Mouse (Mus musculus) forebrain, embryonic 16.5 days (tissue): Measurements from ENCODE around the gene Trap1a. TPM values are rescaled to one million over a fixed set of nuclear protein-coding genes. Genes with fewer than 3 reads are reported as not detected.

Experiments
- ATAC-seq: fragments of 200-750 bp; cut with Nextera tagmentation; 2 replicates; pipeline ENCODE4 v1.8.0; 2017; ENCODE audit warnings: mild to moderate bottlenecking, moderate library complexity
- H3K27ac ChIP-seq: fragments of 300-500 bp; sonication (generic); 2 replicates; pipeline ENCODE4 v1.5.1; 2014; ENCODE audit warnings: low read length, control low read depth
- H3K27me3 ChIP-seq: fragments of 300-500 bp; sonication (generic); replicated peaks from 2 replicates; pipeline ENCODE4 v1.6.1; 2014; ENCODE audit warnings: low read length; ENCODE audit not compliant: control insufficient read depth, insufficient read depth
- H3K36me3 ChIP-seq: fragments of 300-500 bp; sonication (generic); 2 replicates; pipeline ENCODE4 v1.6.1; 2014; ENCODE audit not compliant: control insufficient read depth, insufficient read depth
- H3K4me1 ChIP-seq: fragments of 300-500 bp; sonication (generic); replicated peaks from 2 replicates; pipeline ENCODE4 v1.6.1; 2014; ENCODE audit warnings: low read length; ENCODE audit not compliant: control insufficient read depth, insufficient read depth
- H3K4me2 ChIP-seq: fragments of 300-500 bp; sonication (generic); 2 replicates; pipeline ENCODE4 v1.6.1; 2014; ENCODE audit warnings: mild to moderate bottlenecking, low read length, control low read depth
- H3K4me3 ChIP-seq: fragments of 300-500 bp; sonication (generic); replicated peaks from 2 replicates; pipeline ENCODE4 v1.5.1; 2014; ENCODE audit warnings: mild to moderate bottlenecking, low read length, control low read depth
- H3K9ac ChIP-seq: fragments of 300-500 bp; sonication (generic); replicated peaks from 2 replicates; pipeline ENCODE4 v1.6.1; 2014; ENCODE audit warnings: low read depth, low read length, control low read depth
- H3K9me3 ChIP-seq: fragments of 300-500 bp; sonication (generic); 2 replicates; pipeline ENCODE4 v1.6.1; 2016; ENCODE audit warnings: low read length; ENCODE audit not compliant: control insufficient read depth
- WGBS: fragments of 180-500 bp; shearing (Covaris S2); extraction: QIAGEN DNeasy Blood & Tissue Kit; methylation state at CpG from one replicate; pipeline ENCODE4 v1.1.7; 2014; 5-methylcytosine and 5-hydroxymethylcytosine counted together
- polyA plus RNA-seq: library from polyadenylated mRNA; unstranded; fragments of >200 nt; fragmentation: Nextera tagmentation; extraction: Ambion mirVana; gene quantifications from 2 replicates; pipeline ENCODE4 v1.2.1, GENCODE M21; 2015

Trap1a gene
- polyA plus RNA-seq, 1 experiment from 2014 or later = not detected

DNA sequence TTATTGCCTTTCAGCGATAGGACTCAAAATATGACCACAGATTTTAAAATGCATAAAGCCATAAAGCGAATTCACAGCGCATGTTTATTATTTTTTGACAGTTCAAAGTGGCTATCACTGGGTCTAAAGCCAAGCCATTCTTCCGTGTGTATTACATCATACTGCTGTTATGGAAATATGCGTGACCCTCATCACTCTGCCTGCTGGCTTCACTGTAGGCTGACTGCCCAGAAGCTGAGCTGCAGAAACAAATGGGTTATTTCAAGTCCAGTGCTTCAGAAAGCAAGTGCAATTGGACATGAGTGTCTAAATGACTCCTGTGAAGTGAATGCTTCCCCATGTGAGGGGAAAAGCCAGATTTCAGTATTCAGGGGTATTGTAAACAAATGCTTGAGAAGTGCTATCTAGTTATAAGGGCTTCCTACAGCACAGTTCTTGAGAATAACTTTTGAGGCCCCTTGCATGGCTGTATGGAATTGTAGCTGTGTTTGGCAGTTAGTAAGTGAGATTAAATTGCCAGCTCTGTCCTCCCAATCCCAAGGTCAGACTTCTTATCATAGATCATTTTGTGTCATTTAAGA lies 18.8 kb downstream of the Trap1a start:
- Histone ChIP-seq H3K9me3 (no peaks in the 10 kb centered on the region), H3K4me1 (no peaks in the 10 kb centered on the region), H3K4me2 (no peak overlapping the region), H3K4me3 (no peak overlapping the region), H3K36me3 (no peaks in the 10 kb centered on the region), H3K27me3 (no peaks in the 10 kb centered on the region), H3K9ac (no peak overlapping the region), H3K27ac (no peak overlapping the region)
- WGBS = 75% methylated on average over 5 of the region's 5 CpGs
- no peak for ATAC-seq

DNA sequence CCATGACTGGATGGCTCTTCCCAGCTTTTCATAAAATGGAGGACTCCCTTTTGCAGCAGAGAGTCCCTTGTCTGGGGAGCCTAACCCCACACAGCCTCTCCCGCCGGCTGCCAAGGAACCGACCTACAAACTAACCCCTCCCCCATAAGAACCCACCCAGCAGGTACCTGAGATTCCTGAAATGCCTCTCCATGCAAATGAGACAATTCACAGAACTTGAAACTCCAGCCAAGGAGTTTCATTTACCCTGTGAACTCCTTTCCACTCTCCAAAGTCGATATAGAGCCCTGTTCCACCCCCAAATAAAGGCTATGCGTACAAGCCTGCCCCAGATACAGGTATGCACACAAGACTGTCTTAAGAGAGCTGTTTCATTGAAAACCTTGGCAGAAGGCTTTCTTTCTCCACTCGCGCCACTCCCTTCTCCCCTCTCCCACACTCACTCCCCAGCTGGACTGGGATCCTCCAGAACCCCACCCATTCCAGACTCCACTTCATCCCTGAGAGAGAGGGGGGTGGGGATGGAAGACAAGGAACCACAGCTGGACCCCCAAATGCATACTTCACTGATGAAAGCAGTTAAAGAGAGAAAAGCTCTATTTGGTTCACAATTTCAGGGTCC lies 24.3 kb downstream of the Trap1a start:
- H3K9me3 ChIP-seq = no peaks in the 10 kb centered on the region
- 63% methylated on average over 7 of the region's 7 CpGs for WGBS
- ATAC-seq = no peak
- H3K4me1 ChIP-seq = no peaks in the 10 kb centered on the region
- H3K27ac ChIP-seq = no peak overlapping the region
- no peak overlapping the region for H3K4me2 ChIP-seq
- no peak overlapping the region for H3K4me3 ChIP-seq
- no peaks in the 10 kb centered on the region for H3K27me3 ChIP-seq
- no peak overlapping the region for H3K9ac ChIP-seq
- no peaks in the 10 kb centered on the region for H3K36me3 ChIP-seq

GRCm38 (mm10) chrX:139358361-139358760 lies 24.9 kb downstream of the Trap1a start:
- WGBS = 80% methylated on average over 18 of the region's 18 CpGs
- Histone ChIP-seq H3K9me3 (no peaks in the 10 kb centered on the region), H3K4me1 (no peaks in the 10 kb centered on the region), H3K4me3 (no peak overlapping the region), H3K27me3 (no peaks in the 10 kb centered on the region), H3K27ac (no peak overlapping the region), H3K9ac (no peak overlapping the region), H3K36me3 (no peaks in the 10 kb centered on the region), H3K4me2 (no peak overlapping the region)
- no peak for ATAC-seq

DNA sequence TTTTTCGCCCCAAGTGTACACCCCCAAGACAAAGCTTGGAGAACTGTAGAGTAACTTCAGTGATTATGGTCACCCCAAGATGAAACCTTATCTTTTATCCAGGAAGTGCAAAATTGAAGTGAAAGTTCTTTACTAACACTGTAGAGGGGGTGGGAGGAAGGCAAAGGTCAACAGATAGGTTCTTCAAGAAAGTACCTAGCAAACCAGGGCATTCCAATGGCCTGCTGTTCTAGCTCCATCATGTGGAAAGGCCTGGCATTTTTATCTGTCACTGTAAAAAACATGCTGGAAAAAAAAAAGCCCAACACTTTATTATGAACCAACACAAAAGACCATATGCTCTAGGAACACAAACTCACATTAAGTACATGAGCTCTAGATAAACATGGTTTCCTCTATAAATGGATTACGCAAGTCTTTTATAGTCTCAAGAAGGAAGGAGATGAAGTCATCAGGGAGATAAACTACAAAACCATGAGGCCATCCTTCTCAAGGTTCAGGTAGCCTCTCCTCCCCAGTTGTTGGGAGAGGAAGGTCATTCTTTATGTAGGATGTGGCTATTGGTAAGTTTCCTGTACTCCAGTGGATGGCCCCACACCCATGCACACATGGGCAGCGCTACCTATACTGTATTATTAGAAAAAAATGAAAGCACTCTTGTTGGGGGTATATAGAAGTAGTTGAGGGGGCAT lies 33.5 kb downstream of the Trap1a start:
- WGBS = 92% methylated on average over 3 of the region's 3 CpGs
- Histone ChIP-seq H3K36me3 (no peaks in the 10 kb centered on the region), H3K9me3 (no peaks in the 10 kb centered on the region), H3K27ac (no peak overlapping the region), H3K9ac (no peak overlapping the region), H3K27me3 (no peaks in the 10 kb centered on the region), H3K4me1 (no peaks in the 10 kb centered on the region), H3K4me2 (no peak overlapping the region), H3K4me3 (no peak overlapping the region)
- ATAC-seq = no peak

DNA sequence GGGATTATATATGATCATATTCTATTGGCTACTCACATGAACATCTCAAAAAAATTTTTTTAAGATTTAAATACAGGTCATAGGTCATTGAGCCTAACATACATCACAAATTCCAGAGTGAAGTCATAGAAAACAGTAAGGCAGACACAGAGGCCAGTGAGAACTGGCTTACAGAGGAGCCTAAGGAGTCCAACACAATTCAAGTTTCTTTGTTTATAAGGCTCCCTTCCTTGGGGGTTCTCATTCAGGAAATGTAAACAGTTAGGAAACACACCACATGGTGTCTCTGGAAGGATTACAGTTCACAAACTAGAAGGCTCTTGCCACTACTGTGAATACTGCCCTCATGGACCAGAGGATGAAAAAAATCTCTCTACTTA lies 34.0 kb downstream of the Trap1a start:
- Histone ChIP-seq H3K9ac (no peak overlapping the region), H3K4me1 (no peaks in the 10 kb centered on the region), H3K36me3 (no peaks in the 10 kb centered on the region), H3K9me3 (no peaks in the 10 kb centered on the region), H3K4me2 (no peak overlapping the region), H3K4me3 (no peak overlapping the region), H3K27me3 (no peaks in the 10 kb centered on the region), H3K27ac (no peak overlapping the region)
- no peak for ATAC-seq

DNA sequence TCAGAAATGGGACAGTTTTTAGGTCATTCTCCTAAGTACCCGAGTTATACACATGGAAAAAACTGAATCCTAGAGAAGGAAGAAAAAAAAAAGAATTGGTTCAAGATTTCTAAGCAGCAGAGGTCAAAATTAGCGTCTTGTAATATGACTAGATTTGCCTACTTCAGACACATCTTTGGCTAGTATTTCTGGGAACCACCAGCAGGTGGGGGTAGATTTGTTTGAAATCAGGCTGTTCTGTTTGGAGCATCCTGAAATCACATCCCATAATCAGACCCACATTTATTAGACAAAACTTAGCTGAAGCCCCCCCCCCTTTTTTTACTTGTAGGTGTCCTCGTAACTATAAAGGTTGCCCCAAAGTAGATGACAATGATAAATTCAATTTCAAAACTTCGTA lies 35.6 kb downstream of the Trap1a start:
- WGBS = 54% methylated on average over 4 of the region's 4 CpGs
- Histone ChIP-seq H3K36me3 (no peaks in the 10 kb centered on the region), H3K4me2 (no peak overlapping the region), H3K4me3 (no peak overlapping the region), H3K9me3 (no peaks in the 10 kb centered on the region), H3K4me1 (no peaks in the 10 kb centered on the region), H3K9ac (no peak overlapping the region), H3K27me3 (no peaks in the 10 kb centered on the region), H3K27ac (no peak overlapping the region)
- no peak for ATAC-seq

GRCm38 (mm10) chrX:139372665-139373064 lies 39.2 kb downstream of the Trap1a start:
- Histone ChIP-seq H3K27me3 (no peaks in the 10 kb centered on the region), H3K4me2 (no peak overlapping the region), H3K27ac (no peak overlapping the region), H3K9me3 (no peaks in the 10 kb centered on the region), H3K9ac (no peak overlapping the region), H3K36me3 (no peaks in the 10 kb centered on the region), H3K4me1 (no peaks in the 10 kb centered on the region), H3K4me3 (no peak overlapping the region)
- ATAC-seq = no peak

Other genes starting within 250 kb of the Trap1a start
- gene Serpina7, start 248.4 kb upstream of the Trap1a start, polyA plus RNA-seq = not detected in 2 replicates
- gene 4930513O06Rik, start 247.4 kb upstream of the Trap1a start, polyA plus RNA-seq = not detected in 2 replicates
- gene 4933428M09Rik, start 154.5 kb upstream of the Trap1a start, polyA plus RNA-seq = not detected in 2 replicates
- 6.0 and 7.2 TPM in 2 replicates for gene Mum1l1, start 123.6 kb upstream of the Trap1a start, polyA plus RNA-seq
- gene D330045A20Rik, start 146.7 kb downstream of the Trap1a start, polyA plus RNA-seq = 1.5 and 1.6 TPM in 2 replicates
- gene Rnf128, start 229.6 kb downstream of the Trap1a start, polyA plus RNA-seq = 4.1 TPM in 2 replicates